Mouse (Mus musculus) forebrain, embryonic 13.5 days (tissue): Measurements from ENCODE around the gene Sh3gl2. TPM values are rescaled to one million over a fixed set of nuclear protein-coding genes. Genes with fewer than 3 reads are reported as not detected.

Experiments
- ATAC-seq: fragments of 200-750 bp; cut with Nextera tagmentation; 2 replicates; pipeline ENCODE4 v1.8.0; 2017
- H3K27ac ChIP-seq: fragments of 300-500 bp; sonication (generic); 2 replicates; pipeline ENCODE4 v1.5.1; 2015; ENCODE audit warnings: inconsistent platforms, mild to moderate bottlenecking, moderate library complexity
- H3K27me3 ChIP-seq: fragments of 300-500 bp; sonication (generic); 2 replicates; pipeline ENCODE4 v1.6.1; 2015; ENCODE audit warnings: mild to moderate bottlenecking, inconsistent platforms
- H3K36me3 ChIP-seq: fragments of 300-500 bp; sonication (generic); 2 replicates; pipeline ENCODE4 v1.6.1; 2015; ENCODE audit warnings: mild to moderate bottlenecking, inconsistent platforms; ENCODE audit not compliant: poor library complexity, severe bottlenecking
- H3K4me1 ChIP-seq: fragments of 300-500 bp; sonication (generic); 2 replicates; pipeline ENCODE4 v1.6.1; 2015; ENCODE audit warnings: inconsistent platforms
- H3K4me2 ChIP-seq: fragments of 300-500 bp; sonication (generic); 2 replicates; pipeline ENCODE4 v1.6.1; 2015; ENCODE audit warnings: inconsistent platforms, mild to moderate bottlenecking, moderate library complexity
- H3K4me3 ChIP-seq: fragments of 300-500 bp; sonication (generic); 2 replicates; pipeline ENCODE4 v1.5.1; 2015; ENCODE audit warnings: mild to moderate bottlenecking, inconsistent platforms
- H3K9ac ChIP-seq: fragments of 300-500 bp; sonication (generic); 2 replicates; pipeline ENCODE4 v1.6.1; 2015; ENCODE audit warnings: mild to moderate bottlenecking, inconsistent platforms
- H3K9me3 ChIP-seq: fragments of 300-500 bp; sonication (generic); replicated peaks from 2 replicates; pipeline ENCODE4 v1.6.1; 2016; ENCODE audit warnings: inconsistent platforms
- WGBS: fragments of 180-500 bp; shearing (Covaris S2); methylation state at CpG from one replicate; pipeline ENCODE4 v1.1.7; 2015; 5-methylcytosine and 5-hydroxymethylcytosine counted together
- polyA plus RNA-seq: library from polyadenylated mRNA; unstranded; fragments of >200 nt; fragmentation: Nextera tagmentation; extraction: Ambion mirVana; gene quantifications from 2 replicates; pipeline ENCODE4 v1.2.1, GENCODE M21; 2015

Sh3gl2 gene
- polyA plus RNA-seq, 1 experiment from 2014 or later: 30.9 TPM

DNA sequence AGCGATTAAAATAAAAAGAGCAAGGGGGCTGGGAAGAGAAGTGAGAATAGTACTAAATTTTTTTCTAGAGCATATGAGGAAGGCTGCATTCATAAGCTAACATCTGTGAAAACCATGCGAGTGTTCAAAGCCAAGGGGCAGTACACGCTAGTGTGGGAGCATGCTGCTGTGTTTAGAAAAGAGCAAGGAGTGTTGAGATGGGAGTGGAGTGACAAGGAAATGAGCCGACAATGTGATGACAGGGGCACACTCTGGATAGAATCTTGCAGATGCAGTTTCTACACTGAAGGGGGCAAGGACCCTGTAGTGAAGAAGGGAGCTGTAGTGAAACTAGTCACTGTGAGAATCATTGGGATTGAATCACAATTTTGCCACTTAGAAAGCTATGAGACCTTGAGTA, 481.2 kb downstream of the Sh3gl2 start:
- no peaks in the 10 kb centered on the region for H3K27me3 ChIP-seq
- WGBS: 91% methylated on average over 4 of the region's 4 CpGs
- no peak overlapping the region for H3K4me2 ChIP-seq
- no peak overlapping the region for H3K9ac ChIP-seq
- H3K4me1 ChIP-seq: no peaks in the 10 kb centered on the region
- H3K36me3 ChIP-seq: no peaks in the 10 kb centered on the region
- no peak for ATAC-seq
- no peak overlapping the region for H3K4me3 ChIP-seq
- H3K9me3 ChIP-seq: no peaks in the 10 kb centered on the region
- H3K27ac ChIP-seq: no peak overlapping the region
